Mouse (Mus musculus) Patski (cell line): ENCODE data around the gene Galnt6. TPM values are rescaled to one million over a fixed set of nuclear protein-coding genes. Genes with fewer than 3 reads are reported as not detected.

Source experiments
- ATAC-seq: fragments of 100-300 bp; one replicate; pipeline ENCODE4 v1.8.0; 2021
- CTCF ChIA-PET: fragments of 350-600 bp; sonication (Branson Sonifier 250); formaldehyde crosslinking; loops from one replicate; lab custom pipeline; 2022; ENCODE audit warnings: inconsistent platforms; lab: Charles Lee
- POLR2A ChIA-PET: fragments of 350-600 bp; sonication (Branson Sonifier 250); formaldehyde crosslinking; loops from one replicate; lab custom pipeline; 2022; ENCODE audit warnings: antibody characterized with exemption, inconsistent platforms; lab: Charles Lee
- DNase-seq: peaks from one replicate; pipeline ENCODE4 v3.0.0-alpha.2; 2011; ENCODE audit warnings: low read depth, low spot score
- H3K27me3 ChIP-seq: fragments of 371-371 bp; one replicate; pipeline ENCODE4 v1.5.1; 2021
- CTCF ChIP-seq: fragments of 100-300 bp; IDR thresholded peaks from one replicate; pipeline ENCODE4 v1.5.1; 2021
- in situ Hi-C: fragments of 300-500 bp; cut with MboI; formaldehyde crosslinking; loops from 3 replicates; pipeline ENCODE4 v1.11.1; 2018; ENCODE audit warnings: low pct_unique_long_range_greater_than_20kb, mixed read lengths
- polyA plus RNA-seq: library from polyadenylated mRNA; unstranded; gene quantifications from one replicate; pipeline ENCODE4 v1.2.3, GENCODE M21; 2021

Gene Galnt6
- polyA plus RNA-seq, 1 experiment from 2014 or later = 0.03 TPM

DNA sequence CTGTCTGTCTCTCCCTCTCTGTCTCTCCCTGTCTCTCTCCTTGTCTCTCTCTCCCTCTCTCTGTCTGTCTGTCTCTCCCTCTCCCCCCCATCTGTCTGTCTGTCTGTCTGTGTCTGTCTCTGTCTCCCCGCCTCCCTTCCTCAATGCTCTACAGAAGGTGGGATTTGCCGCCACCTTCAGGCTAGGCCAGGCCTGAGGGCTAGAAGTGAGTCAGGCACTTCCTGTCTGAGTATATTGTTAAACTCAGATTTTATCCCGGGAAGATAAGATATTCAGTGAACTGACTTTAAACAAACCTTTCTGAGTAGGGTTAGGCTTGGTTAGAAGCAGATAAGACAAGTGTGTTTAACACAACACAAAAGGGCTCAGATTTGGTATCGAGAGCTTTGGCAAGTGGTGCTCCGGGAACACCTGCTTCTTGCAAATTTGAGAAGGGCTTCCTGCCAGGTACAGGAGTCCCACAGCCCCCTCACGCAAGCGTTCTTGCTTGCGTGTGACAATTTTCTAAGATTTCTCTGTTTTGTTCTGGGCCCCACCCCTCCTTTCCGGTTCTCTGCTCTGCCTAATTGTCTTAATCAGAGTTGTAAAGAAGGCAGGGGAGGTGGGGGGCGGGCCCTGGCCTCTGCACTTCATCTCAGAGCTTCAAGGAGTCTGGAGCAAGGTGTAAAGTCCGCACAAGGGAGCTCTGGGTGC is 25.8 kb upstream of the Galnt6 start:
- H3K27me3 ChIP-seq = no peaks in the 10 kb centered on the region
- ATAC-seq (no peak), DNase-seq (no peak)
- ChIA-PET POLR2A (no interaction called here), CTCF (interaction anchor here (0.7 to 2.5 kb wide), 3 partner anchors 20 to 114 kb away, joined by 3 to 5 read pairs (median 4); no protein-coding TSS in a partner anchor)
- in situ Hi-C loops = no loop called here
- TF ChIP-seq CTCF = peak; percentile 81

DNA sequence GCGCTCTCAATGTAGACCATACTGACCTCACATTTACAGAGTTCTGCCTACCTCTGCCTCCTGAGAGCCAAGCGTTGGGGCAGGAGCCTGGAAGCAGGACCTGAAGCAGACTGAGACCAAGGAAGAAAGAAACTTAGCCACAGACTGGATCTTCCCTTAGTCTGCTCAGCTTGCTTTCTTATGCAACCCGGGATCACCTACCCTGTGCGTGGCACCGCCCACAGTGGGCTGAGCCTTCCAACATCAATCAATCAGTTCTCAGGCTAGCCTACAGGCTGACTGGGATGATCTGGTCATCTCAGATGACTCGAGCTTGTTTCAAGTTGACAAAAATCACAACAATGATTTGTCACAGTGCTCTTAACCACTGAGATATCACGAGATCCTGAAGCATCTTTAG is 24.9 kb upstream of the Galnt6 start:
- no peaks in the 10 kb centered on the region for H3K27me3 ChIP-seq
- DNase-seq (no peak), ATAC-seq (no peak)
- ChIA-PET CTCF (interaction anchor here (0.8 to 2.5 kb wide), 4 partner anchors 21 to 88 kb away, joined by 3 to 5 read pairs (median 4); partner anchors contain the start of gene Cela1), POLR2A (interaction anchor here (1.0 kb wide), 1 partner anchor 9 kb away, joined by 3 read pairs; no protein-coding TSS in a partner anchor)
- no peak for TF ChIP-seq CTCF
- in situ Hi-C loops = no loop called here

DNA sequence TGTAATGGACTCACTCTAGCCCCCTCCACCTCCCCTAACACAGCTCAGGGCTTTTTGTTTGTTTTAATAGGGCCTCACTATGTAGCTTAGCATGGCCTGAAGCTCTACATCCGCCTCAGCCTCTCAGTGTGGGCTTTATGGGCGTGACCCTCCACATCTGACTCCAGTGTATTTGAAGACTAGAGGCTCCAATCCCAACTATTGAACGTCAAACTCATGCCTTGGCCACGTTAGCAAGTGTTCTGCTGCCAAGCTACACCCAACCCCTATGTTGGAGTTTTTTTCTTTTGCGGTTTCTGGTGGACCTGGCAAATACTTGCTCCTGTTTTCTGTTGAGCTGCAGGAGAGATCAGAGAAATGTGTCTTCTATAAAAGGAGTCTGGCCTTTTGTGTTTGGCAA is 23.9 kb upstream of the Galnt6 start:
- no peak for ATAC-seq
- no peaks in the 10 kb centered on the region for H3K27me3 ChIP-seq
- CTCF ChIA-PET = interaction anchor here (2.5 kb wide), 1 partner anchor 42 kb away, joined by 5 read pairs; no protein-coding TSS in a partner anchor
- no peak for TF ChIP-seq CTCF
- DNase-seq = no peak
- POLR2A ChIA-PET = no interaction called here
- in situ Hi-C loops = no loop called here

DNA sequence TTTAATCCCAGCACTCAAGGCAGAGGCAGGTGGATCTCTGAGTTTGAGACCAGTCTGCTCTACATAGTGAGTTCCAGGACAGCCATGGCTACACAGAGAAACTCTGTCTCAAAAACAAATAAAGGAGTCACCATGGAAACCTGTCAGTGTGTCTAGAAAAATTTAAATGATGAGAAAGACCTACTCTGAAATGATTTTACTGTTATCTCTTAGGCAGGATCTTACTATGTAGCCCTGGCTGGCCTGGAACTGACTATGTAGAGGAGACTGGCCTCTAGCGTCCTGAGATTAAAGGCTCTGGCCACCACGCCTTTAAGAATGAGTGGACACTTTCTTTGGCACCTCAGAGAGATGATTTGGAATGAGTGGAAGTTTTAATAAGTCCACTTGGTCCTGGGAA is 23.3 kb upstream of the Galnt6 start:
- DNase-seq (no peak), ATAC-seq (no peak)
- ChIA-PET POLR2A (no interaction called here), CTCF (interaction anchor here (2.5 kb wide), 1 partner anchor 41 kb away, joined by 5 read pairs; no protein-coding TSS in a partner anchor)
- H3K27me3 ChIP-seq = no peaks in the 10 kb centered on the region
- in situ Hi-C loops = no loop called here
- TF ChIP-seq CTCF = no peak

DNA sequence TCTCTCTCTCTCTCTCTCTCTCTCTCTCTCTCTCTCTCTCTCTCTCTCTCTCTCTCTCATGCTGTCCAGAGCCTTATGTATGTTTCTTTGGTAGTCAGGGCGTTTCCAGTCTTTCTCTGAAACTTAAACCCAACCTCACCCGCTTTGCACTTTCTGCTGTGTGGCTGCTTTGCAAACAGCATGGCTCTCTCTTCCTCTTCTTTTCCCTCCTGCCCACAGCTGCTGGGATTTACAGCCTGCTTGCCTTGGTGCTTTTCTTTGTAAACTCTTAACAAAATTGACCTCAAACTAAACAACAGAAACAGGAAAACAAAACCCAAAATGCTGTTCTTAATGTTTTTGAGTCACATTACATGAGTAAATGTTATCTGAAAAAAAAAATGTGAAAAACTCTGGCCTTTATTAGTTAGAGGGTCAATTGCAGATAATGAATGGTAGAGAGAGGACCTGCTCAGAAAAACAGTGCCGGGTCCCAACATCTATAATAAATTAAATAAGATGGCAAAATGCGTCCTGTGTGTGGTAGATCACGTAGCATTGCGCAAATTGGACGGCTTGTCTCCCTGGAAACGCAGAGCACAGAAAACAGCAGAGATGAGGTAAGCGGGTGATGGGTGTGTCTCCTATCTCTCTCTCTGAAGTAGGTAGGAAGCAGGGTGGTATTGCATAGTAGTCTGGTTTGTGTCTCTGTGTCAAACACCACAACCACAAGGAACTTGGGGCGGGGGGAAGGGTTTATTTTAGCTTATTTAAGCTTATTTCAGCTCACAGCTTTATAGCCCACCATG is 20.8 kb upstream of the Galnt6 start:
- POLR2A ChIA-PET = no interaction called here

DNA sequence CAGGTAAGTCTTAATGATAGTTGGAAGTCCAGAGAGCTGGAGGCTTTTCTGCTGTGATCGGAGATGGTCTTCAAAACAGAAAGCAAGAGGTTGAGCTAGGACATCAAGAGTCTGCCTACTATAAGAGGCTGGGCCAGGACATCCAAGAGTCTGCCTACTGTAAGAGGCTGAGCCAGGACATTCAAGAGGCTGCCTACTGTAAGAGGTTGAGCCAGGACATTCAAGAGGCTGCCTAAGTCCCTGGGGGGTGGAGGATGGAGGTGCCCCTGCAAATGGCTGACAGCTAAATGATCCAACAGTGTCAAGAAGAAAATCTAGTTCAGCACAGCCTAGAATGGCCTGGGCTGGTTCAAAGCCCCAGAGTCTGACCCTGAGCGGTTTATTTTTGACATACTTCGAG is 19.4 kb upstream of the Galnt6 start:
- no peak for DNase-seq
- ChIA-PET POLR2A (no interaction called here), CTCF (interaction anchor here (1.0 kb wide), 1 partner anchor 8 kb away, joined by 3 read pairs; no protein-coding TSS in a partner anchor)
- H3K27me3 ChIP-seq = no peaks in the 10 kb centered on the region
- TF ChIP-seq CTCF = no peak
- ATAC-seq = no peak
- in situ Hi-C loops = no loop called here

More for the DNA sequence above, 20.8 kb upstream of the Galnt6 start:
- no peak for ATAC-seq
- CTCF ChIA-PET = no interaction called here
- DNase-seq = no peak
- TF ChIP-seq CTCF = no peak
- no peaks in the 10 kb centered on the region for H3K27me3 ChIP-seq
- in situ Hi-C loops = no loop called here

DNA sequence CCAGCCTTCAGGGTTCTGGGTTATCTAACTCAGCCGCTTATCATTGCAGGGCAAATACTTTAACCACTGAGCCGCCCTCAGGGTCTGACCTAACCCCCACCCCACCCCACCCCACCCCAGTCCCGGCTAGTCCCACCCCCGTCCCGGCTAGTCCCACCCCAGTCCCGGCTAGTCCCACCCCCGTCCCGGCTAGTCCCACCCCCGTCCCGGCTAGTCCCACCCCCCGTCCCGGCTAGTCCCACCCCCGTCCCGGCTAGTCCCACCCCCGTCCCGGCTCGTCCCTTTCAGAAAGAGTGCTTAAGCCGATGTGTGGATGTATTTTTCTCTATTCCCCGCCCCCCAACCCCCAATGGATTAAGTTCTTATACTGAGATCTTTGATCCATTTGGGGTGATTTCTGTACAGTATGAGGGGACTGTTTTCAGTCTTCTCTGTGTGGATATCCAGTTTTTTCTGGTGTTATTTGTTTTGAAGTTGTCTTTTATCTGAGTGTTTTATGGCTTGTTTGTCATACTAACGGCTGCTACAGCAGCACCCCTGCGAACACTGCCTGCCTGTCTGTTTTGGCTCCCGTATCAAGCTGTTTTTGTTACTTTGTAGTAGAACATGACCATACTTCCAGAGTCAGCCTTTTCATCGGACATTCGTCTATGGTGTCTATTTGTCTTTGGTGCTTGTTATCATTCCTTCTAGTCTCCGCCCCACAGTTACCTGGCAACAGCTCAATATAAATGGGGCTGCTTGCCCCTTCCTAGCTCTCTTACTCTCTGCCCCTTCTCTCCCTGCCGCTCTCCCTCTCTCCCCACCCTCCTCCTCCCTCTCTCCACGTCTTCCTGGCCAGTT is 18.2 kb upstream of the Galnt6 start:
- ATAC-seq = no peak
- in situ Hi-C loops = no loop called here
- no peak for TF ChIP-seq CTCF

DNA sequence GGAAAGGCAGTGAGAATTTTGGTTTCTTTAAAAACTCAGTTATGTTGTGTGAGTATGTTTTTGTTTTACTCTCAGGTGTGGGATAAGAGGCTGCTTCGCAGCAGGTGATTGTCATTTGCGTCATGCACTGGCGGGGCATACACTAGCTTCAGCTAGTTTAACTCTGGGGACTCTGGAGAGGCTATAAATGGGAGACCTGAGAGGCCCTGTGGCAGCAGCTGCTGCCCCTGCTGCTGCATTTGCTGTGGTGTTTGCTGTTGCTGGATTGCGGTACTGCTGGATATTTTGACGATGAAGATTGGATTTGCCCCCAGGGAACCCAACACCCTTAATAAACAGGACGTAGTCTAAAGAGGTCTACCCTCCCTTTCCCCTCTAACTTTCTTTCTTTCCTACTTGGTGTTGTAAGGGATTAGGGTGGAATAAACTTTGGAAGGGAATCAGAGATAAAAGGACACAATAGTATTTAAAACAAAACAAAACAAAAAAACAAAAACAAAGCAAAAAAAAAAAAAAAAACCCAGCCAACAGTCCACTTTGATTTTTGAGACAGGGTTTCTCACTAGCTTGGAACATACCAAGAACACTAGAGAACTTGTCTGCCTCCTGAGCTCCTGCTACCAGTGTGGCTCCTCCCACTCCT is 17.4 kb upstream of the Galnt6 start:
- no peak for DNase-seq
- no peak for TF ChIP-seq CTCF
- ChIA-PET CTCF (interaction anchor here (1.7 kb wide), 1 partner anchor 11 kb away, joined by 4 read pairs; no protein-coding TSS in a partner anchor), POLR2A (no interaction called here)
- ATAC-seq = no peak
- in situ Hi-C loops = no loop called here
- peaks cover 5% of the 10 kb centered on the region for H3K27me3 ChIP-seq

More for the DNA sequence above, 18.2 kb upstream of the Galnt6 start:
- ChIA-PET CTCF (interaction anchor here (1.7 kb wide), 1 partner anchor 11 kb away, joined by 4 read pairs; no protein-coding TSS in a partner anchor), POLR2A (no interaction called here)
- DNase-seq = no peak
- no peaks in the 10 kb centered on the region for H3K27me3 ChIP-seq

DNA sequence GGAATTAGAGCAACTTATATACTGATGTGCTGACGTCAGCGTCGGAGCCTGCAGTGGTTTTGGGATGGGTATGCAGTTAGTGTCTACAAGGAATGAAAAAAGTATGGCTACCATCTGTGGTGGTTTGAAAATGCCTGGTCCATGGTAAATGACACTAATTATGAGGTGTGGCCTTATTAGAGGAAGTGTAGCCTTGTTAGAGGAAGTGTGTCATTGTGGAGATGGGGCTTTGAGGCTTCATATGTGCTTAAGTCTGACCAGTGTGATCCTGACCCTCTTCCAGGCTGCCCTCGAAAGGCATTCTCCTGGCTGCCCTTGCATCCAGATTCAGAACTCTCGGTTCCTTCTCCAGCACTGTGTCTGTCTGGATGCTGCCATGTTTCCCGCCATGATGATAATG is 14.1 kb upstream of the Galnt6 start:
- peaks cover 12% of the 10 kb centered on the region for H3K27me3 ChIP-seq
- no peak for DNase-seq
- POLR2A ChIA-PET = no interaction called here
- no peak for TF ChIP-seq CTCF
- CTCF ChIA-PET = no interaction called here
- in situ Hi-C loops = no loop called here
- ATAC-seq = no peak

DNA sequence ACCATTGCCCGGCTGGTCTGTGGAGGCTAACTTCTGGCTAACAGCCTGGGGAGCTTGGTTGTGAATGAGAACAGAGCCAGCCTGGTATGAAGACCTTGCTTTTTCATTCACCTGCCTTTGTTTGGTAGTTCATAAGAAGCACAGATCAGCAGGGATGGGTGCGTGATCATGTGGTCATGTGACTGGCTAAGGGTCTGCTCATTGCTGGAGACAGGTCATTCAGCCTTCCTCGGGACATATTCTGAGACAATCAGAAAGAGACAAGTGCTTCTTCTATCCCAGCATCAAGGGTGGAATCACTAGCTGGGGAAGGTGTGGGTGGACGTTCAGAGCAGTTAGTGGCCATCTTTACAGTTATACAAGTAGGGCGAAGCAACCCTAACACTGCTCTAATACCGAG is 10.3 kb upstream of the Galnt6 start:
- H3K27me3 ChIP-seq = peaks cover 12% of the 10 kb centered on the region
- DNase-seq (no peak), ATAC-seq (no peak)
- ChIA-PET CTCF (no interaction called here), POLR2A (no interaction called here)
- TF ChIP-seq CTCF = no peak
- in situ Hi-C loops = no loop called here
